Mouse (Mus musculus) v-Abl transformed pro-B cells (cell line): ENCODE measurements around the gene Myzap.

Experiments
- in situ Hi-C, 2 experiments: fragments of 400-800 bp; cut with MboI; formaldehyde crosslinking; loops; one replicate each; pipeline ENCODE4 v1.15.1; 2025; ENCODE audit not compliant: unreplicated experiment in 2 of 2

Gene Myzap

GRCm38 (mm10) chr9:71609010-71609409, 16.9 kb upstream of the Myzap start:
- in situ Hi-C loops = loop anchor here (25.0 kb wide), 2 partner anchors 1197 to 1497 kb away; partner anchors contain the start of gene Ccnb2 (in 1 of the 2)

GRCm38 (mm10) chr9:71606296-71607057, 14.3 kb upstream of the Myzap start:
- in situ Hi-C loops = loop anchor here (25.0 kb wide), 2 partner anchors 1194 to 1494 kb away; partner anchors contain the start of gene Ccnb2 (in 1 of the 2)

- in situ Hi-C loops = loop anchor here (25.0 kb wide), 2 partner anchors 1193 to 1493 kb away; partner anchors contain the start of gene Ccnb2 (in 1 of the 2)
These were observed 12.9 kb upstream of the Myzap start for GRCm38 (mm10) chr9:71604914-71605635.

- in situ Hi-C loops = loop anchor here (25.0 kb wide), 2 partner anchors 1188 to 1488 kb away; partner anchors contain the start of gene Ccnb2 (in 1 of the 2)
These were observed 7.7 kb upstream of the Myzap start for GRCm38 (mm10) chr9:71599861-71600260.

GRCm38 (mm10) chr9:71596888-71597287, 4.7 kb upstream of the Myzap start:
- in situ Hi-C loops = no loop called here

GRCm38 (mm10) chr9:71592577-71593285, 571 bp upstream of the Myzap start:
- in situ Hi-C loops = no loop called here

- in situ Hi-C loops = no loop called here
These were observed 1.1 kb downstream of the Myzap start for GRCm38 (mm10) chr9:71591106-71591505.

GRCm38 (mm10) chr9:71589771-71590170, 2.4 kb downstream of the Myzap start:
- in situ Hi-C loops = no loop called here

GRCm38 (mm10) chr9:71588930-71589592, 3.1 kb downstream of the Myzap start:
- in situ Hi-C loops = no loop called here

- in situ Hi-C loops = no loop called here
These were observed 5.8 kb downstream of the Myzap start for GRCm38 (mm10) chr9:71586408-71586807.

- in situ Hi-C loops = no loop called here
These were observed 9.4 kb downstream of the Myzap start for GRCm38 (mm10) chr9:71582771-71583170.

- in situ Hi-C loops = no loop called here
These were observed 13.1 kb downstream of the Myzap start for GRCm38 (mm10) chr9:71578896-71579564.

- in situ Hi-C loops = no loop called here
These were observed 17.7 kb downstream of the Myzap start for GRCm38 (mm10) chr9:71574440-71574839.

- in situ Hi-C loops = no loop called here
These were observed 18.3 kb downstream of the Myzap start for GRCm38 (mm10) chr9:71573771-71574340.

GRCm38 (mm10) chr9:71571150-71571633, 21.0 kb downstream of the Myzap start:
- in situ Hi-C loops = no loop called here

GRCm38 (mm10) chr9:71570170-71570569, 22.0 kb downstream of the Myzap start:
- in situ Hi-C loops = no loop called here

- in situ Hi-C loops = no loop called here
These were observed 23.7 kb downstream of the Myzap start for GRCm38 (mm10) chr9:71568323-71568942.

- in situ Hi-C loops = no loop called here
These were observed 24.8 kb downstream of the Myzap start for GRCm38 (mm10) chr9:71567391-71567790.

- in situ Hi-C loops = no loop called here
These were observed 25.4 kb downstream of the Myzap start for GRCm38 (mm10) chr9:71566763-71567162.
